Mouse (Mus musculus): ENCODE data around the gene Shroom4. TPM values are rescaled to one million over a fixed set of nuclear protein-coding genes. Genes with fewer than 3 reads are reported as not detected.

Gene Shroom4
- total RNA-seq, 2 experiments from 2014 or later: 7.4 to 7.7 TPM

DNA sequence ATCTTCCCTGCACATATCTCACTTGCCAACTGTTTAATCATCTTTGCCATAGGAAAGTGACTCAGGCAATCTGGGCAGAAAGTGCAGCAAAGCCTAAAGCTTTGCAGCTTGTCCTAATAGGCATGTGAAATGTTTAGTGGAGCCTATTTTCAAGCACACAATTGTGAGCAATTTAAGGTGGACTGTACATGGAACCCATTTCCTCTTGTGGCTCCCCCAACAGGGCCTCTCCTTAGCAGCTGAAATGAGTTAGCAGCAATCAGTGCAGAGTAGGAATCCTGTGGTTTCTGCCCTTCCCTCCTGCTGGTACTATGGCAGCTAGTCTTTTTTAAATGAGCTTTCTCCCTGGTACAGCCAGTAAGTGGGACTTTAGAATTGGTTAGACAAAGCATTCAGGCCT is 95.8 kb downstream of the Shroom4 start:
- DNase-seq: no peak

DNA sequence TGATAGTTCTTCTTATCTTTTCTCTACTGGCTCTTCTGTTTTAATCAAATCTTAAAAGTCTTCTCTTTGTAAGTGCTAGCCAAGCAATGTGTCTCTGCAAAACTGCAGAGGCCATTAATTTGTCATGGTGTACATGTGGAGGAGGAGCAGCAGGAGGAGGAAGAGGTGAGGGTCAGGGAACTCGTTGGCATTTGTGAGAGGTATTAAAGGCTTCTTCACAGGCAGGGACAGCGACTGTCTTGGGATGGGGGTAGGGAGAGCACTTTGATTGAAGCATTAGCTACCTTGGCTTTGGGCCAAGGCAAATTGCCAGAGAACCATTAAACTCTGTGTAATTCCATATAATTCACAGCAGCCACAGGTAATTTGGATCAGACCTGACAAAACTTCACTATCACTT is 96.7 kb downstream of the Shroom4 start:
- DNase-seq: no peak

DNA sequence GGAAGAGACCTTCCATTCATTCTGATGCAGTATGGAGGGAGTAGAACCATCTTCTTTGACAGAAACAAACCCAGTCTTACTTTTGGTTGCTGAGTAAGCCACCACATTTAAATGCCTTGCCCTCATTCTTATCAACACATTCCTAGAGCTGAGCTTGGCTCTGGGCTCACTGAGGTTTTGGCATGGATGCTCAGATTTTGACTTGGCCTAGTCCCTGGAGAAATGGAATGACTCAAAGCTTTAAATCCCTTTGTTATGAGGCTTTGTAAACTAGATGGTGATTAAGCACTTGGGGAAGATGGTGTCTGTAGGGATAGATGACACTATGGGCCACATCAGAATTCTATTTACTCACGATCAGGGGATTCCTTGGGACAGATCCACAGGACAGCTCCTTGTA is 102.2 kb downstream of the Shroom4 start:
- no peak for DNase-seq

DNA sequence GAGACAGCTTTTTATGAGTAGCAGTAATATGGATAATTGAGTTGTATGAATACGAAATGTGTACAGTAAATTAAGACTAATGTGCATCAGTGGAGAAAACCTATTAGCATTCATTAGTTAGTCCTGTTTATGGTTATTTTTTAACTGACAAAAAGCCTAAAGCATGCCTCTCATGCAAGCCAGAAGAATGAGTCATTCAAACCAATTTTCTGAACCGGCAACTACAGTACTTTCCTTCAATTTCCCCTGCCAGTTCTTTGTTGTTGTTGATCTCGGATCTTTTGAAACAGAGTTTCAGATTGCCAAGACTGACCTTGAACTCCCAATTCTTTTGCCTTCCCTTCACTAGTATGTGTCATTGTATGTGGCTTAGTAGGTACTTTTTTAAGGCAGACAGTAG is 117.6 kb downstream of the Shroom4 start:
- DNase-seq: no peak

DNA sequence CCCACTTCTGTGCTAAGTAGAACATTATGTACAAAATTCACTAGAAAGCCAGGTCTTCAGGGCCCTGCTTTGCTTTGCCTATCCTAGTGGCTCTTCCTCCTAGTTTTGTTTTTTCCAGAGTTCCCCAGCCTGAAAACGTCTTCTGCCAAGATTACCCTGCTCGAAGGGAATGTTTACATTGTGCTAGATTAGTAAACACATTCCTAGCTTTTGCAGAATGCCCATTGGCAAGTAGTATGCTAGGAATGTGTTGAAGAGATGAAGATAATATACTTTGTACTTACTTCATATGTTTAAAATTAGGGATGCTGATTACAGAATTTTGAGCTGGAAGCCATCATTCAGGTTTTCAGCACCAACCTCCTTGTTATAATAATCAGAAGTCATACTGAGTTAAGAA is 118.8 kb downstream of the Shroom4 start:
- no peak for DNase-seq

DNA sequence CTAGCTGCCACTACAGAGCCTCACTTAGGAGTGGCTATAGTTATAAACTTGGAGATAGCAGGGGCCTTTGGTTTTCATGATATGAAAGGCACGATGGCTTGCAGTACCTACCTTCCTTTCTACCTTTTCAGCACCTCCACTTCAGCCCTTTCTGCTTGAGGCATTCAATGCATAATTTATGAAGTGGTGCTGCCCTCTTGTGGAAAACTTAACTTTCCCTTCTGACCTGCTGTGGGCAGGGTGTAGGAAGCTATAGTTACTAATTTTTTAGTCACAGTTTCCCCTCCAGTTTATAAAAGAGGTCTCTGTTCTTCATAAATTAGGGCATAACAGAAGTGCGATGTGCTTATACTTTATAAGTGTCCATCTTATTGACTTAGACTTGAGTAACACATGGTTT is 123.3 kb downstream of the Shroom4 start:
- peak; percentile 2 for DNase-seq

DNA sequence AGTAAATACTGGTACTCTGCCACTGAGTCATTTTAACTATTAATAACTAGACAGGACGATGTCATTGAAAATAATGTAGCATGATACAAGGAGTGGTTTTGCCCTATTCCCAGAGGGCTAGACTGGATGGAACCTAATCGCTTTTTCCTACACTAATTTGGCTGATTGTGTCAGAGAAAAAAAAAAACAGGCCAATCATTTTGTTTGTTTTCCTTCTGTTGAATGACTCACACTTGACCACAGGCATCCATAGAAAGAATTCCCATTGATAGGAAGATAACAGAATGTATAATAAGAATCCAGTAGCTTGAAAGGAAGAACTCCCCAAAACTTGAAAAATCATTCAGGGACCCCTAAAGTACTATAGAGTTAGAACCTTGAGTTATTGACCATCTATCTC is 137.0 kb downstream of the Shroom4 start:
- no peak for DNase-seq

DNA sequence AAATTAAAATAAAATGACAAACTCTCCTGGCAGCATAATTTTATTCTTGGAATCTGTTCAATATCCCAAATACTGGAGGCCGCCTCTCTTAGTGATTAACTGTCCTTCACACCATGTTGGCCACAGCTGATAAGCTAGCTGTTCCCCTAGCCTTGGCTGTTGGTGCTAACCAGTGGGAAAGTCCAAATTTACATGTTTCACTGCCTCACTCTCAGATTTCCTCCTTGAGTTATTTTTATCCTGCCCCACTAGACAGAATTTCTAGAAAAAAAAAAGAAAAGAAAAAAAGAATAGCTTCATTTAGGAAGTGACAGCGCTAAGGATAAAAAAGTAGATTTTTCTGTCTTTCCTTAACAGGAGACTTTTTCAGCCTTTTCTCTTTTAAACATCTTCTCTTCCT is 138.0 kb downstream of the Shroom4 start:
- no peak for DNase-seq

DNA sequence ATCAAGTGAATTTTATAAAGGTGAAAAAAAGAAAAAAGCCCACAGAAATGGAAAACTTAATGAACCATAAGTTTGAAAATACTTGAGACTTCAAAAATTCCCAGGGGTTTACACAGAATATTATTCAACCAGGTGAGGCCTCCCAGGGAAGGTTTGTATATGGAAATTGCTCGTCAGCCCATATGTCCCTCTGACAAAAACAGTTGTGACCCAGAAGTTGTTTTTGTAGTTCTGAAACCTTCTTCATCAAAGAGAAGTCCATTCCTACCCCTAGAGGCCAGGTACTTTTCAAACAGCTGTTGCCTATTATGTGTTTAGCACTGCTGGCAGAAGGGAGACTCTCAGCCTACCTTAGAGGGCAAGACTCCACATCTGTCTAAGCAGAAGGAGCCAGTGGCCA is 165.4 kb downstream of the Shroom4 start:
- DNase-seq: no peak

DNA sequence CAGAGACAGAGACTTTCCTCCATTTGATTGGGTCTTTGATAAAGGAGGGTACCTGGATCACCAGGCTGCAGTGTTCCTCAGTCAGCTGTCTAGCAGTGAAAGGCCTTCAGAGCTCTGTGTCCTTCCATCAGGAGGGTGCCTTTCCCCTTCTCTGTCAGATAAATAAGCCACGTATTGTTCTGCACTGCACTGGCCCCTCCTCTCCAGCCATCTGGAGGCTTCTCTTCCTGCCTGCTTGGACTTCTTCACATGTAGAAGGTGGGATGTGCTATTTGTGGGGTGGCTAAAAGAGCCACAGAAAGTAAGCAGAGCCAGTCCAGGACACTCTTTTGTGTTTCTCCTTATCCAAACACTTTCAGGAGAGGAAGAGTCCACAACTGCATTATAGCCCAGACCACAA is 174.9 kb downstream of the Shroom4 start:
- no peak for DNase-seq

DNA sequence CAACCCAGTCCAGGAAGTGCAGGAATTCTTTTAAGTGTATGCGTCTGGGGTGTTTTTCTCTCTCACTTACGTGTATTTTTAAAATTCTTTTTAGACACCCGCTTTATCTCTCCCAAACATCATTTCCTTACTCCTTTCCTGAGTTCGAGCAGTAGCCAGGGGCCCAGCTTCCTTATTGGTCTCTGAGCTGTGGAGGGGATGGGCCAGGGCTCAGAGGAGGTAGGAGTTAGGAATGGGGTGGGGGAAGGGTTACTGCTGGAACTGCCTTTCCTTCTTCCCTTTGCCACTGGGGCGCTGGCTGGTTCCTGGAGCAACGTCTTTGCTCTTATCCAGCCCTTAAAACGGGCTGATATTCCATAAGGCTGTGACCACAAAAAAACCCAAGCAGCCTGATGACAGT is 177.3 kb downstream of the Shroom4 start:
- DNase-seq: no peak

DNA sequence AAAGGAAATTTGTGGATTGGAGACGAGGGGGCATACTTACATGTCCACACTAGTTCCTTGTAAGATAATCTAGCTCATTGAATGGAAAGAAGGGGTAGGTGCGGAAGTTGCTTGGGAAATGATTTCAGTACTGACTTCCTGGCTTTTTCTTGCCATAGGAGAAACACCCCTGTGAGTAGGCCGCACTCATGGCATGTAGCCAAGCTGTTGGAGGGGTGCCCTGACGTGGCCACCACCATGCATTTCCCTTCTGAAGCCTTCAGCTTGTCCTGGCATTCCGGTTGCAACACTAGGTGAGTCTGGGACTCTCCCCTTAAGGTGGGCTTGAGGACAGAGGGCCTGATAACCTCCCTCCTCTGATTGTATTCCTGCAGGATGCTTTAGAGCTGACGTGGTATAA is 181.0 kb downstream of the Shroom4 start:
- no peak for DNase-seq

DNA sequence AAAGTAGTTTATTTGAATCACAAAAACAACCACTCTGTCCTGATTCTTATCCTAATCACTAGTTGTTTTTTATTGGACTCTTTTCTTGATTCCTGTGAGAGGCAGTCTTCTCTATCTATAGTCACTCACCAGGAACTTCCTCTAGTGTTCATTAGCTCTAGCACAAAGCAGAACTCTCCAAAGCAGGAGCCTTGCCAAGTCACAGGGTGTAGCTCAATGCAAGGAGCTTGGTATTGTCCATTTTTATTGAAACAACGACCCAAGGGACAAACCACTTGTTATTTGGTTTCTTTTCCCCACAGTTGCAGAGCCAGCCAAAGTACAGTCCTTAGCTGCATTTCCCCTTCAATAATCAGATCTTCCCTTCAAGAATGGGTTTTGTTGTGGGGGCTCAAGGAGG is 181.5 kb downstream of the Shroom4 start:
- no peak for DNase-seq

DNA sequence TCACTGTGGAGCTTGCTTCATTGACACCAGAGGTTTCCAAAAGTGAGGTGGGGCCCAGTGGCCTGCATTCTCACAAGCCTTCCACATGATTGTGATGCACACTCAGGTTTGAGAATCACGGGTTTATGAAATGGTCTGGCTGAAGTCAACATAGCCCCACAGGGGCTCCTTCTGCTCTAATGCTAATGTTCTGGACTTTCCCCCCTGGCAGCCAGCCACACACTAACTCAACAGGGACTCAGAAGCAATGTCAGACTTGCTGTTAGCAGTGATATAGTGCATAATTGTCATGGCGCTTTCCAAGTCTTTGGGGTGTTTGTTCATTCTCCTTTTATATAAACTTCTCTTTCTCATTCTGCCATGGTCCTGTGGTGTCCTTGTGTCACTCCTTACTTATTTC is 183.0 kb downstream of the Shroom4 start:
- DNase-seq: no peak

DNA sequence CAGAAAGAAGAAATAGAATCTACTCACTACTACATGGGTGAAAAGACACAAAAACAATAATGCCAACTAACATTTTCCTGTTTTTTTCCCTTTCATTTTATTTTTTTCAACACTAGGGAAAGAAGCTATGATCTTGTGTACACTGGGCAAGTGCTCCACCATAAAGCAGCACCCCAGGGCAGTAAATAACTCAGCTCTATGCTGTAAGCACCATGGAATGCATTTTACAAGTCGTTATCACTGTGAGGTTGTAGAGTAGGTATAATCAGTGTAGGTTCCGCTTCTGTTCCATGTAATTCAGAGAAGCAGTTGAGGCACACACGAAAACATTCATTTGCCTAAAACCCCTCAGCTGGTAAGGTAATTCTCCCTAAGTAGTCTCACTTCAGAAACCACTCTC is 194.5 kb downstream of the Shroom4 start:
- DNase-seq: no peak

DNA sequence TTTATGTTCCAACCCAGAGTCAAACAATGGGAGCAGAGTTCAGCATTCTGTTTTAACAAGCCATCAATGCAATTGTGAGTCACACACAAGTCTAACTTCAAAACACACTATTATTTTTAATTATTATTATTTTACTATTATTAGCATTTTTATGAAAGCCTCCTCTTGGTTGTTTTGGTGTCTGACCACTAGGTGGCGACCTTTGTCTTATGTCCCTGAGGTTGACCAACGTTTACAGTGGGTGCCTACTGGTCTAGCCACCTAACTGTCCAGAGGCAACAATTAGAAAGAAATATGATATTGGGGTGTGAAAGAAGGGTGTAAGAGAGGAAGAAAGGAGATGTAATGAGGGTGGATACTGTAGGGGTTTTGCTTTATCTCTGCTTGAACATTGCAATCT is 254.4 kb downstream of the Shroom4 start:
- peak; percentile 6 for DNase-seq

DNA sequence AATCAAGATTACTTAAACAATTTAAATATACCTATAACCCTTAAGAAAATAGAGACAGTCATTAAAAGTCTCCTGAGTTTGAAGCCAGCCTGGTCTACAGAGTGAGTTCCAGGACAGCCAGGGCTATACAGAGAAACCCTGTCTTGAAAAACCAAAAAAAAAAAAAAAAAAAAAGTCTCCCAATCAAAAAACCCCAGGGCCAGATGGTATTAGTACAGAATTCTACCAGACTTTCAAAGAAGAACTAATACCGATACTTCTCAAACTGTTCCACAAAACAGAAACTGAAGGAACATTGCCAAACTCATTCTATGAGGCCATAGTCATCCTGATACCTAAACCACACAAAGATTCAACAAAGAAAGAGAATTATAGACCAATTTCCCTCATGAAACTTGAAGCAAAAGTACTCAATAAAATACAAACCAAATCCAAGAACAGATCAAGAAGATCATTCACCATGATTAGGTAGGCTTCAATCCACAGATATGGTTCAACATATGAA is 259.2 kb downstream of the Shroom4 start:
- no peak for DNase-seq

Other genes starting within 250 kb of the Shroom4 start
- 1 to 10 TPM; 1.1 to 1.6 TPM for gene Nudt10, start 226.8 kb upstream of the Shroom4 start, total RNA-seq (2021)
- under 1 TPM; 0.14 to 0.23 TPM for gene Bmp15, start 79.1 kb upstream of the Shroom4 start, total RNA-seq (2021)

Measured in gastrocnemius, postnatal 10 days (tissue).